Mouse (Mus musculus): ENCODE results near the gene H2-DMb2.

The H2-DMb2 gene

GRCm38 (mm10) chr17:34118873-34119248 lies 24.2 kb upstream of the H2-DMb2 start:
- no peak for DNase-seq (ENCODE audit: low spot score in 2 of 2)

- peak; percentile 98 to 99 for DNase-seq (ENCODE audit: low spot score in 2 of 2)
These were observed 23.6 kb upstream of the H2-DMb2 start, which contains the start of gene H2-DMa for GRCm38 (mm10) chr17:34119249-34120179. TSS of gene H2-DMa (plus strand) at chr17:34119541.

GRCm38 (mm10) chr17:34120180-34120723 lies 22.9 kb upstream of the H2-DMb2 start:
- DNase-seq (ENCODE audit: low spot score in 2 of 2) = peak; percentile 80 to 85

GRCm38 (mm10) chr17:34120814-34121171 lies 22.3 kb upstream of the H2-DMb2 start:
- peak; percentile 63 to 65 for DNase-seq (ENCODE audit: low spot score in 2 of 2)

GRCm38 (mm10) chr17:34121172-34121878 lies 21.8 kb upstream of the H2-DMb2 start:
- DNase-seq (ENCODE audit: low spot score in 2 of 2) = peak; percentile 80 to 89

- peak; percentile 61 to 68 for DNase-seq (ENCODE audit: low spot score in 2 of 2)
These were observed 21.3 kb upstream of the H2-DMb2 start for GRCm38 (mm10) chr17:34121879-34122187.

- DNase-seq (ENCODE audit: low spot score in 2 of 2) = peak; percentile 92 to 96
These were observed 20.7 kb upstream of the H2-DMb2 start, which contains the start of gene Brd2 for GRCm38 (mm10) chr17:34122188-34122984. TSS of gene Brd2 (minus strand) at chr17:34122634.

GRCm38 (mm10) chr17:34123111-34123510 lies 20.0 kb upstream of the H2-DMb2 start:
- DNase-seq (ENCODE audit: low spot score in 2 of 2) = no peak

- no peak for DNase-seq (ENCODE audit: low spot score in 2 of 2)
These were observed 19.6 kb upstream of the H2-DMb2 start for GRCm38 (mm10) chr17:34123518-34123917.

GRCm38 (mm10) chr17:34124649-34125048 lies 18.5 kb upstream of the H2-DMb2 start:
- no peak for DNase-seq (ENCODE audit: low spot score in 2 of 2)

GRCm38 (mm10) chr17:34126826-34127420 lies 16.2 kb upstream of the H2-DMb2 start:
- no peak for DNase-seq (ENCODE audit: low spot score in 2 of 2)

GRCm38 (mm10) chr17:34127475-34127874 lies 15.6 kb upstream of the H2-DMb2 start:
- DNase-seq (ENCODE audit: low spot score in 2 of 2) = no peak

- DNase-seq (ENCODE audit: low spot score in 2 of 2) = peak in 1 of 2 experiments; percentile 60
These were observed 14.7 kb upstream of the H2-DMb2 start for GRCm38 (mm10) chr17:34128264-34128937.

- DNase-seq (ENCODE audit: low spot score in 2 of 2) = no peak
These were observed 13.9 kb upstream of the H2-DMb2 start for GRCm38 (mm10) chr17:34128944-34129791.

GRCm38 (mm10) chr17:34130073-34130947 lies 12.8 kb upstream of the H2-DMb2 start:
- DNase-seq (ENCODE audit: low spot score in 2 of 2) = no peak

GRCm38 (mm10) chr17:34131911-34132310 lies 11.2 kb upstream of the H2-DMb2 start:
- no peak for DNase-seq (ENCODE audit: low spot score in 2 of 2)

- no peak for DNase-seq (ENCODE audit: low spot score in 2 of 2)
These were observed 9.8 kb upstream of the H2-DMb2 start for GRCm38 (mm10) chr17:34133289-34133688.

- DNase-seq (ENCODE audit: low spot score in 2 of 2) = no peak
These were observed 8.7 kb upstream of the H2-DMb2 start for GRCm38 (mm10) chr17:34134451-34134850.
